Mouse (Mus musculus) adrenal gland, postnatal 36 days (tissue): ENCODE data around the gene Zw10. TPM values are rescaled to one million over a fixed set of nuclear protein-coding genes. Genes with fewer than 3 reads are reported as not detected.

ENCODE experiments used
- total RNA-seq, 2 experiments: library from RNA; stranded (reverse); gene quantifications; 2 replicates each; pipeline ENCODE4 v1.2.3; 2021

Zw10 gene
- total RNA-seq, 2 experiments from 2014 or later: 16.0 to 18.0 TPM

Other genes starting within 250 kb of the Zw10 start
- gene Zbtb16, start 219.4 kb upstream of the Zw10 start, total RNA-seq: 10 to 100 TPM; 33.5 to 62.9 TPM
- 1 to 10 TPM; 4.6 to 5.5 TPM for gene Htr3a, start 144.5 kb upstream of the Zw10 start, total RNA-seq
- under 1 TPM; 0.20 to 0.33 TPM for gene Htr3b, start 90.6 kb upstream of the Zw10 start, total RNA-seq
- 10 to 100 TPM in 1 of 2 experiments, 1 to 10 TPM in 1; 9.9 to 13.9 TPM for gene Usp28, start 70.2 kb upstream of the Zw10 start, total RNA-seq
- under 1 TPM; 0.23 to 0.26 TPM for gene Tmprss5, start 25.6 kb downstream of the Zw10 start, total RNA-seq
- gene Gm4894, start 194.9 kb downstream of the Zw10 start, total RNA-seq: not detected